Mouse (Mus musculus) neural tube, embryonic 15.5 days (tissue): ENCODE measurements around the gene Eif4e1b. TPM values are rescaled to one million over a fixed set of nuclear protein-coding genes. Genes with fewer than 3 reads are reported as not detected.

ENCODE experiments used
- ATAC-seq: fragments of 200-750 bp; cut with Nextera tagmentation; 2 replicates; pipeline ENCODE4 v1.8.0; 2017; ENCODE audit warnings: mild to moderate bottlenecking, moderate TSS enrichment, moderate library complexity; ENCODE audit not compliant: low FRiP score
- H3K27ac ChIP-seq: fragments of 300-500 bp; sonication (generic); replicated peaks from 2 replicates; pipeline ENCODE4 v1.5.1; 2015; ENCODE audit warnings: mild to moderate bottlenecking, inconsistent platforms
- H3K27me3 ChIP-seq: fragments of 300-500 bp; sonication (generic); replicated peaks from 2 replicates; pipeline ENCODE4 v1.6.1; 2015; ENCODE audit warnings: inconsistent platforms
- H3K36me3 ChIP-seq: fragments of 300-500 bp; sonication (generic); 2 replicates; pipeline ENCODE4 v1.6.1; 2015; ENCODE audit warnings: inconsistent platforms
- H3K4me1 ChIP-seq: fragments of 300-500 bp; sonication (generic); 2 replicates; pipeline ENCODE4 v1.6.1; 2015; ENCODE audit warnings: inconsistent platforms
- H3K4me2 ChIP-seq: fragments of 300-500 bp; sonication (generic); 2 replicates; pipeline ENCODE4 v1.6.1; 2015; ENCODE audit warnings: inconsistent platforms, mild to moderate bottlenecking, moderate library complexity
- H3K4me3 ChIP-seq: fragments of 300-500 bp; sonication (generic); replicated peaks from 2 replicates; pipeline ENCODE4 v1.5.1; 2015; ENCODE audit warnings: mild to moderate bottlenecking, inconsistent platforms
- H3K9ac ChIP-seq: fragments of 300-500 bp; sonication (generic); replicated peaks from 2 replicates; pipeline ENCODE4 v1.6.1; 2015; ENCODE audit warnings: mild to moderate bottlenecking, inconsistent platforms
- H3K9me3 ChIP-seq: fragments of 300-500 bp; sonication (generic); replicated peaks from 2 replicates; pipeline ENCODE4 v1.6.1; 2016; ENCODE audit warnings: inconsistent platforms
- WGBS: fragments of 180-500 bp; shearing (Covaris S2); methylation state at CpG from one replicate; pipeline ENCODE4 v1.1.7; 2015; ENCODE audit warnings: mixed read lengths; 5-methylcytosine and 5-hydroxymethylcytosine counted together
- polyA plus RNA-seq: library from polyadenylated mRNA; unstranded; fragments of >200 nt; fragmentation: Nextera tagmentation; extraction: Ambion mirVana; gene quantifications from 2 replicates; pipeline ENCODE4 v1.2.1, GENCODE M21; 2015

The Eif4e1b gene
- polyA plus RNA-seq, 1 experiment from 2014 or later, result not detected

DNA sequence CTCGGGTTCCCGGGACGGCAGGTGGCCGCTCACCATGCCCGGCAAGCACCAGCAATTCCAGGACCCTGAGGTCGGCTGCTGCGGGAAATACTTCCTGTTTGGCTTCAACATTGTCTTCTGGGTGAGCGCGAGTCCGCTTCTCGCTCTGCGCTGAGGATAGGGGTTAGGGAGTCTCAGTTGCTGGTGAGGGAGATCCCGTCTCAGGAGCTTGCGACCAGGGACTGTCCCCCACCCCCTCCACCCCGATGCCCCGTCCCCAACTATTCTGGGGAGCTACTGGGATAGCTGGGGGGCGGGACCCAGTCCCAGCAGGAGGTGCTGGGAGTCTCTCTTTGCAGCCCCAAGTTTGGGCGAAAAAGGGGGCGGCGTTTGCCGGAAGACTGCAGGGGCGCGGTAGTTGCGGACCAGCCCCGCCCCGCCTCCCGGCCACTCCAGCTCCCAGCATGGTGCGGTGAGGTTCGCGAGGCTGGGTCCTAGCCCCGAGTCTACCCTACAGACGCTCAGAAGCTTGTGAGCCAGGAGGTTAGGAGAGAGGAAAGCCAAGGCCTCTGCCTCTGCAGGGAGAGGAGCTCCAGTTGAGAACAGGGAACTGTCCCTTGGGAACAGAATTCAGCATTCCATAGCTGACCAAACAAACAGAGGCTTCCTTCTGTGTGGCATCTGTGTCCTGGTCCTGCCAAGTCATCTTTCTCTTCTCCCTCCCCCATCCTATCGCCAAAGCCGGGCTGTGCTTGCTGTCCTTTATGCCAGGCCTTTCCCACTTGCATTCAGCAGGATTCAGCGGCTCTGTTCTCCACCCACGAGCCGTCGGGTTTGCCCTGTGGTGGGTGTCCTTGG is 6.0 kb downstream of the Eif4e1b start:
- Histone ChIP-seq H3K36me3 (no peaks in the 10 kb centered on the region), H3K4me2 (peak overlapping the region; percentile 99), H3K27me3 (peaks cover 14% of the 10 kb centered on the region), H3K9me3 (no peaks in the 10 kb centered on the region), H3K27ac (peak overlapping the region; percentile 66), H3K4me1 (peaks cover 25% of the 10 kb centered on the region), H3K4me3 (peak overlapping the region; percentile 67), H3K9ac (peak overlapping the region; percentile 66)
- WGBS, result 1% methylated on average over 38 of the region's 38 CpGs
- ATAC-seq, result peak; percentile 53

DNA sequence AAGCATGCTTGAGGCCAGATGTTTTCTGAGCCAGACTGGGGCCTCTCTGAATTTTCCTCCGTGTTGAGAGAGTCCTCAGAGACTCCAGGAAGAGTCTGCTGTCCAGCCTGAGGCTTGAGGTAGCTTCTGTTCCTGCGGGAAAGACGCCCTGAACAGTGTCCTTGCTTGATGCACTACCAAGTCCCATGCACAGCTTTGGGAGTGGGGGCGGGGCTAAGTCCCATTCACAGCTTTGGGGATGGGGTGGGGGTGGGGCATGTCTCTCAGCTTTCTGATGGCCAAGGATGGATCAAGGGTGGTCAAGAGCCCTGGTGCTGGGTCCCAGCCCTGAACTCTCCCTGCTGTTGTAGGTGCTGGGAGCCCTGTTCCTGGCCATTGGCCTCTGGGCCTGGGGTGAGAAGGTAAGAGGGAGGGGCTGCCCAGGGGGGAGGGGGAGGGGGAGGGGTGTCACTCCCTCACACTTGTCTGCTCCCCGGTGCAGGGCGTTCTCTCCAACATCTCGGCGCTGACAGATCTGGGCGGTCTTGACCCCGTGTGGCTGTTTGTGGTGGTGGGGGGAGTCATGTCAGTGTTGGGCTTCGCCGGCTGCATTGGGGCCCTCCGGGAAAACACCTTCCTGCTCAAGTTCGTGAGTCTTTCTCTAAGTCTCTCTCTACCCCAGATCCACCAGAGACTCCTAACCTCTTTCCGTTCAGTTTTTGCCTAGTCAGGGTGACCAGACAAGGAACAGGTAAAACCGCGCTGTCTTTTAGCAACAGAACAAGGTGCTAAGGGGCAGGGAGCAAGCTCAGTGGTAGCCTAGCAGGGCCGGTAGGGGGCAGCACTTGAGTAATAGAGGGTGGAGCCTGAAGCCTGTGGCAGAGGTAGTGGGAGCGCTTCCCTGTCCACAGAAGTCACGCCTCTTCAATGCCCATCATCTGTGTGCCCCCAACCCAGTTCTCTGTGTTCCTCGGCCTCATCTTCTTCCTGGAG is 8.7 kb downstream of the Eif4e1b start:
- Histone ChIP-seq H3K9ac (no peak overlapping the region), H3K9me3 (no peaks in the 10 kb centered on the region), H3K4me3 (no peak overlapping the region), H3K27ac (no peak overlapping the region), H3K4me2 (no peak overlapping the region), H3K4me1 (peaks cover 25% of the 10 kb centered on the region), H3K27me3 (peaks cover 14% of the 10 kb centered on the region), H3K36me3 (no peaks in the 10 kb centered on the region)
- ATAC-seq, result no peak
- WGBS, result 21% methylated on average over 21 of the region's 21 CpGs

DNA sequence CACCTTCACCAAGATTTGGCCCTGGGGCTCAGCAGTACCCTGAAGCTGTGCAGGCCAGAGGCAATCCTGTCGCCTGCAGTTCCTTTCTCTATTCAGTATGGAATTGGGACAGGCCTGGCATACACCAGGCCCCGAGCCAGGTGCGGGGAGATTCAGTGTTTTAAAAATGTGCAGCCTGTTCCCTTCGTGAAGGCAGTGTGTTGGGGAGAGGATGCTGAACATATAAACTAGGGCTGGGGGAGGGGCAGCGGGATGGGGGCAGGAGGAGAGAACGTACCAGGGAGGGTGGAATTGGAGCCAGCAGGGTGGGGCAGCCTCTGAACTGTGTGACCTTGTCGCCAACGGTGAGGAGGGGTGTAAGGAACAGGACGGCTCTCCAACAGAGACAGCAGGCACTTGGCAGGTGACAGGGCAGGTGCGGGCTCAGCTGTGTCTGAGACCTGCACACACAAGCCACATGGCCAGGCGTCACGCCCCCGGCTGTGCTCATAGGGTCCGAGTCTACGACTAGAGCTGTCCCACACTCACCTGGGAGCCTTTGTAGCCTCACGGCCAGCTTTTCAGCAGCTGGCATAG is 10.3 kb downstream of the Eif4e1b start:
- Histone ChIP-seq H3K27me3 (peaks cover 26% of the 10 kb centered on the region), H3K9me3 (no peaks in the 10 kb centered on the region)

DNA sequence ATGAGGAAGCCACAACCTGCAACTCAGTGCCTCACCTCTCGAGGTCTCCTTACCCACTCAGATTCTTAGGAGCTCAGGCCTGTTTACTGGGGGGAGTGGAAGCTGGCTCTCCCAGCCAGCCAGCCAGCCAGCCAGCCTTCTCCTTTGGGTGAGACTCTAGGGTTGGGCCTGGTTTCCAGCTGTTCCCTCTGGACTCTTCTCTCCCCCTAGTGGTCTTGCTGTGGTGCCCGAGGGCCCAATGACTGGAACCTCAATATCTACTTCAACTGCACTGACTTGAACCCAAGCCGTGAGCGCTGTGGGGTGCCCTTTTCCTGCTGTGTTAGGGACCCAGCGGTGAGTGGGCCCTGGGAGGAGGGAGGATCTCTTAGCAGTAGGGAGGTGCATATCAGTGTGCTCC is 11.0 kb downstream of the Eif4e1b start:
- Histone ChIP-seq H3K9me3 (no peaks in the 10 kb centered on the region), H3K36me3 (no peaks in the 10 kb centered on the region), H3K27me3 (peaks cover 26% of the 10 kb centered on the region), H3K4me1 (peaks cover 14% of the 10 kb centered on the region), H3K27ac (no peak overlapping the region), H3K4me2 (no peak overlapping the region), H3K9ac (no peak overlapping the region), H3K4me3 (no peak overlapping the region)
- no peak for ATAC-seq
- 56% methylated on average over 5 of the region's 5 CpGs for WGBS

More for the DNA sequence above, 10.3 kb downstream of the Eif4e1b start:
- Histone ChIP-seq H3K4me2 (no peak overlapping the region), H3K36me3 (no peaks in the 10 kb centered on the region), H3K4me3 (no peak overlapping the region), H3K4me1 (peaks cover 21% of the 10 kb centered on the region), H3K9ac (no peak overlapping the region), H3K27ac (no peak overlapping the region)
- WGBS, result 75% methylated on average over 16 of the region's 16 CpGs
- ATAC-seq, result no peak

DNA sequence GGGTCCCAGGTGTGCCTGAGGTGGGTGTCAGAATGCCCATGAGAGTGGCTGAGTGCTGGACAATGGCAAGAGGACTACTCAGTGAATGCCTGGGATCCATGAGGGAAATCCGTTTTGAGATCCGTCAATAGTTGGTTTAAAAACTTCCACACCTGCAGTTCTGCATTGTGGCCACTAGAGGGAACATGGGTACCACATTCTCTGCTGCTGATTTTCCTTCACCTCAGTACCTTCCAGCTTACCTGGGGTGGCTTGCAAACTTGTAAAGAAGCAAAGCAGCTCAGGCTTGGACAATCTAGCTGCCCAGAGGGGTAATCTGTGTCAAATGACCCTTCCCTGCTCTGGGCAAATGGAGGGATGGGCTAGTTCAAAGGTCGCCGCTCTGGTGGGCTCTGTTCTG is 13.6 kb downstream of the Eif4e1b start:
- 42% methylated on average over 4 of the region's 4 CpGs for WGBS
- peaks cover 15% of the 10 kb centered on the region for H3K27me3 ChIP-seq
- H3K4me1 ChIP-seq, result no peaks in the 10 kb centered on the region
- H3K4me3 ChIP-seq, result no peak overlapping the region
- no peaks in the 10 kb centered on the region for H3K36me3 ChIP-seq
- no peak overlapping the region for H3K4me2 ChIP-seq
- H3K9me3 ChIP-seq, result no peaks in the 10 kb centered on the region
- H3K9ac ChIP-seq, result no peak overlapping the region
- H3K27ac ChIP-seq, result no peak overlapping the region
- ATAC-seq, result no peak

DNA sequence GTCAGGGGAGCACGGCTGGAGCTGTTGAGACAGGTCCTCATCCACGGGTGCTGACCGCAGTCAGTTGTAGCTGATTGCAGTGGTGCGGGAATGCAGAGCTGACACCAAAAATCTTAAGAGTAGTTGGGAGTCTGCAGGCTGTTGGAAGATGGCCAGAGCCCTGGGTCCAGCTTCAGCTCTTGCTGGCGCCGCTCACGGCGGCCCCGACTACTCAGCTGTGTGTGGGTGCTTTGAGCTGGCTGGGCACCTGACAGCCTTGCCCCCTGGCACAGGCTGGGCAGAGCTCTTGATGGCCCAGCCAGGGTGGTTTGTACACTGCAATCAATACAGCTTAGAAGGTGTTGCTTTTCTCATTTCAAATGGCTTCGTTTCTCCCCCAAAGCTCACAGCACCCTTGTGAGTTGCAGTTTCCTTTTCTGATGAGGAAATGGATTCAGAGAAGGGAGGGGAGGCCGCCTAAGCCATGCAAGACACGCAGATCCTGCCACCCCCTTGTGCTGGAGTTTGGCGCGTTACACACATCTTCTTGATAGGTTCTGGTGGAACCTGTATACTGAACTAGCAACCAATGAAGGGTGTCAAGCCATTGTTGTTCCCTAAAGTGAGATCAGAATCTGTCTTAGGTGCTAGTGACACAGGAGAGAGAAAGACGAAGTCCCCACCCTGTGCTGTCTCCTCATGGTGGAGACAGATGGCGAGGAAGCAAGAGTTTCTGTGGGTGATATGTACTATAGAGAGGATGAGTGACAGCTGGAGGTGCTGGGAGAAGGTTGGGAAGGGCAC is 14.3 kb downstream of the Eif4e1b start:
- no peaks in the 10 kb centered on the region for H3K9me3 ChIP-seq
- no peak overlapping the region for H3K4me3 ChIP-seq
- no peaks in the 10 kb centered on the region for H3K36me3 ChIP-seq
- no peak overlapping the region for H3K27ac ChIP-seq
- H3K4me2 ChIP-seq, result no peak overlapping the region
- no peak overlapping the region for H3K9ac ChIP-seq
- 82% methylated on average over 16 of the region's 16 CpGs for WGBS
- no peaks in the 10 kb centered on the region for H3K4me1 ChIP-seq
- no peak for ATAC-seq
- H3K27me3 ChIP-seq, result peaks cover 12% of the 10 kb centered on the region

DNA sequence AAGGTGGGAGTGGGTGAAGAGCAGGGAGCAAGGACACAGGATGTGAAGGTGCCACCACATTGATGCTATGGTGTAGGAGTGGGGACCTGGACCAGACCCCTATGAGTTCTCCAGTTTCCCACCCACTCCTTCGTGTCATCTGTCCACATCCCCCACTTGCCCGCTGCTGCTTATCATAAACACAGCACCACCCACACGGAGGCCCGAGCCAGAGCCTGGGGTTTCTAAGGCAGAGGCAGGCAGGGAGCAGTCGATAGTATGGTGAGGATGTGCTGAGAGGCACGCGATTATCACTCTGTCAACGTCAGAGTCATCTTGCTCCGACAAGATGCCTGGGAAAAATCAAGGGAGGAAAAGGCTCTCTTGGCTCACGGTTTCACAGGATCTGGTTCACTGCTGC is 14.9 kb downstream of the Eif4e1b start:
- no peak for ATAC-seq
- Histone ChIP-seq H3K27me3 (peaks cover 13% of the 10 kb centered on the region), H3K9me3 (no peaks in the 10 kb centered on the region), H3K4me2 (no peak overlapping the region), H3K9ac (no peak overlapping the region), H3K36me3 (no peaks in the 10 kb centered on the region), H3K27ac (no peak overlapping the region), H3K4me1 (no peaks in the 10 kb centered on the region), H3K4me3 (no peak overlapping the region)
- WGBS, result 82% methylated on average over 10 of the region's 10 CpGs

DNA sequence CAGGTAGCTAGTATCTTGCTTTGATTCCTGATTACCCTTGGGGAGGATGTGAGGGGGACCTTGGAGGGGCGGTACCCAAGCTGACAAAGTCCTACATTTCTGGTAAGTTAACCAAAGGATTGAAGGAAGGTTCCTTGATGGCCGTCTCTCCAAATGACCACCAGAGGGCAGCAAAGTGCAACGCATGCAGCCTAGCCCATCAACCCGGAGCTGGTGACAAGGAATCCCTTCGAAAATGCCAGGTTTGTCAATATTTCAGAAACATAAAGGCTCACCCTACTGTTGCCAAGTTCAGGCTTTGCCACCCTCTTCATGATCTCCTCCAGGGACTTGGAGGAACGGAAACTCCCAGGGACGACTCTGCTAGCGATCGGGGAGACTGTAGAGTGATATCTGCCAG is 15.9 kb downstream of the Eif4e1b start:
- Histone ChIP-seq H3K9me3 (no peaks in the 10 kb centered on the region), H3K36me3 (no peaks in the 10 kb centered on the region), H3K4me1 (no peaks in the 10 kb centered on the region), H3K27ac (no peak overlapping the region), H3K27me3 (peaks cover 20% of the 10 kb centered on the region), H3K4me3 (no peak overlapping the region), H3K9ac (no peak overlapping the region), H3K4me2 (peak overlapping the region; percentile 36)
- WGBS, result 24% methylated on average over 9 of the region's 9 CpGs
- ATAC-seq, result no peak

DNA sequence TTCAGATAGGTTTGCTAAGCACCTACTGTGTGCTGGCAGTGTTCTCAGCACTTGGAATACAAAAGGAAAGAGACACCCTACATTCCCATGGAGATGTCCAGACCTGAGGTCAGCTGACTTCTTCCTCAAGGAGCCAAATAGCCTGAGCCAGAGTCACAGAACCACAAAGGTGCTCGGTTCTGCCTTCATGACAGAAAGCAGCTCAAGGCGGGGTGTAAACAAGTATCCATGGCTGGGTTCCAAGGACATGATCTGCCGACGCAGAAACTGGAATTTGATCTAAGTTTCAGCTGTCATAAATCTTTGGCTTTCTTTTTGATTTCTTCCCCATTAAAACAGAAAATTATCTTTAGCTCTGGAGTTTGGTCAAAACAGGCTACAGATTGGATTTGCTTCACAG is 16.4 kb downstream of the Eif4e1b start:
- Histone ChIP-seq H3K9me3 (no peaks in the 10 kb centered on the region), H3K27me3 (peaks cover 20% of the 10 kb centered on the region), H3K27ac (no peak overlapping the region), H3K4me3 (no peak overlapping the region), H3K36me3 (no peaks in the 10 kb centered on the region), H3K9ac (no peak overlapping the region), H3K4me2 (no peak overlapping the region), H3K4me1 (no peaks in the 10 kb centered on the region)
- 71% methylated on average over 4 of the region's 4 CpGs for WGBS
- ATAC-seq, result no peak

DNA sequence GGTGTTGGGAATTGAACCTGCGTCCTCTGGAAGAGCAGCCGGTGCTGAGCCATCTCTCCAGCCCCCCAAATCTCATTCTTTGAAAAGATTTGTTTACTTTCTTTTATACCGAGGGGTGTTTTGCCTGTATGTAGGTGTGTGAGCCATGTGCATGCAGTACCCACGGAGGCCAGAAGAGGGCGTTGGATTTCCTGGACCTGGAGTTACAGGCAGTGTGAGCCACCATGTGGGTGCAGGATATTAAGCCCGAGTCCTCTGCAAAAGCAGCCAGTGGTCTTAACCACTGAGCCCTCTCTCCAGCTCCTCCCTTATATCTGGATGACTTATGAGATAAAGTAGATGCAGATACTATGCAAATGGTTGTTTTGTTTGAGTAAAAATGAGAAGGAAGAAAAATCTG is 19.2 kb downstream of the Eif4e1b start:
- no peak overlapping the region for H3K27ac ChIP-seq
- H3K9me3 ChIP-seq, result no peaks in the 10 kb centered on the region
- no peak overlapping the region for H3K9ac ChIP-seq
- peaks cover 18% of the 10 kb centered on the region for H3K27me3 ChIP-seq
- WGBS, result 84% methylated on average over 6 of the region's 6 CpGs
- no peaks in the 10 kb centered on the region for H3K36me3 ChIP-seq
- no peak overlapping the region for H3K4me3 ChIP-seq
- no peak overlapping the region for H3K4me2 ChIP-seq
- H3K4me1 ChIP-seq, result peaks cover 8% of the 10 kb centered on the region
- ATAC-seq, result no peak
